Mouse (Mus musculus): ENCODE measurements around the gene Bcl2a1d. TPM values are rescaled to one million over a fixed set of nuclear protein-coding genes. Genes with fewer than 3 reads are reported as not detected.
A peak's percentile ranks its signal among the peaks of the same experiment; 100 is the strongest.
"Not testable (repeated sequence)": the region's sequence is repeated elsewhere in the genome, so short reads cannot be mapped to it uniquely, and the experiment has no call there.

Gene Bcl2a1d
- polyA plus RNA-seq, 1 experiment from 2014 or later, result not detected

- H3K27me3 ChIP-seq (ENCODE audit: control insufficient read depth, insufficient read depth, low read length); H3K36me3 ChIP-seq (ENCODE audit: control insufficient read depth, insufficient read depth, low read length); H3K9ac ChIP-seq (ENCODE audit: low read depth, low read length); H3K9me3 ChIP-seq (ENCODE audit: control insufficient read depth, low read length); H3K4me1 ChIP-seq (ENCODE audit: control insufficient read depth, insufficient read depth, low read length): not testable (repeated sequence)
- ATAC-seq (ENCODE audit: low FRiP score, low TSS enrichment), result peak; percentile 61
- Histone ChIP-seq H3K4me2 (replicated peaks; ENCODE audit: low read depth, low read length) (peak within 1 kb of the TSS; percentile 40), H3K27ac (ENCODE audit: low read depth, low read length) (peak within 1 kb of the TSS; percentile 47; the same call in 1 of the 2 replicates), H3K4me3 (ENCODE audit: low read length) (peak within 1 kb of the TSS; percentile 31)
- 18% methylated on average over 11 of the region's 12 CpGs for WGBS
Observed at GRCm38 (mm10) chr9:88719989-88720537, 11.7 kb downstream of the Bcl2a1d start, which contains the start of gene Mthfsl. Mthfsl (minus strand) TSS chr9:88720296.

- H3K27me3 ChIP-seq (ENCODE audit: control insufficient read depth, insufficient read depth, low read length); H3K4me1 ChIP-seq (ENCODE audit: control insufficient read depth, insufficient read depth, low read length); H3K9ac ChIP-seq (ENCODE audit: low read depth, low read length); H3K36me3 ChIP-seq (ENCODE audit: control insufficient read depth, insufficient read depth, low read length); H3K9me3 ChIP-seq (ENCODE audit: control insufficient read depth, low read length); H3K27ac ChIP-seq (ENCODE audit: low read depth, low read length): not testable (repeated sequence)
- ATAC-seq (ENCODE audit: low FRiP score, low TSS enrichment), result peak; percentile 97
- peak overlapping the region; percentile 31 for H3K4me3 ChIP-seq (ENCODE audit: low read length)
- WGBS, result 11% methylated on average over 7 of the region's 46 CpGs
- peak overlapping the region; percentile 31 for H3K4me2 ChIP-seq (replicated peaks; ENCODE audit: low read depth, low read length)
Observed at GRCm38 (mm10) chr9:88719073-88719921, 12.4 kb downstream of the Bcl2a1d start.

GRCm38 (mm10) chr9:88718593-88718992, 13.1 kb downstream of the Bcl2a1d start:
- not testable (repeated sequence) for H3K36me3 ChIP-seq (ENCODE audit: control insufficient read depth, insufficient read depth, low read length); H3K4me1 ChIP-seq (ENCODE audit: control insufficient read depth, insufficient read depth, low read length); H3K9ac ChIP-seq (ENCODE audit: low read depth, low read length); ATAC-seq (ENCODE audit: low FRiP score, low TSS enrichment); H3K27me3 ChIP-seq (ENCODE audit: control insufficient read depth, insufficient read depth, low read length); H3K27ac ChIP-seq (ENCODE audit: low read depth, low read length); H3K9me3 ChIP-seq (ENCODE audit: control insufficient read depth, low read length)
- 71% methylated on average over 4 of the region's 5 CpGs for WGBS
- H3K4me3 ChIP-seq (ENCODE audit: low read length), result 0 out of 2 replicates have a peak overlapping the region, but pooled peaks have one; percentile 31
- H3K4me2 ChIP-seq (replicated peaks; ENCODE audit: low read depth, low read length), result peak overlapping the region; percentile 31; the same call in 1 of the 2 replicates

GRCm38 (mm10) chr9:88718140-88718539, 13.6 kb downstream of the Bcl2a1d start:
- not testable (repeated sequence) for H3K4me1 ChIP-seq (ENCODE audit: control insufficient read depth, insufficient read depth, low read length); H3K9ac ChIP-seq (ENCODE audit: low read depth, low read length); H3K4me3 ChIP-seq (ENCODE audit: low read length); H3K27me3 ChIP-seq (ENCODE audit: control insufficient read depth, insufficient read depth, low read length); H3K4me2 ChIP-seq (replicated peaks; ENCODE audit: low read depth, low read length); H3K9me3 ChIP-seq (ENCODE audit: control insufficient read depth, low read length); H3K27ac ChIP-seq (ENCODE audit: low read depth, low read length); H3K36me3 ChIP-seq (ENCODE audit: control insufficient read depth, insufficient read depth, low read length)
- 33% methylated on average over 2 of the region's 2 CpGs for WGBS
- ATAC-seq (ENCODE audit: low FRiP score, low TSS enrichment), result peak; percentile 33; the same call in 1 of the 2 replicates

GRCm38 (mm10) chr9:88714515-88714914, 17.2 kb downstream of the Bcl2a1d start:
- not testable (repeated sequence) for H3K9me3 ChIP-seq (ENCODE audit: control insufficient read depth, low read length); H3K36me3 ChIP-seq (ENCODE audit: control insufficient read depth, insufficient read depth, low read length); H3K9ac ChIP-seq (ENCODE audit: low read depth, low read length); ATAC-seq (ENCODE audit: low FRiP score, low TSS enrichment); H3K27ac ChIP-seq (ENCODE audit: low read depth, low read length); H3K4me3 ChIP-seq (ENCODE audit: low read length); H3K4me2 ChIP-seq (replicated peaks; ENCODE audit: low read depth, low read length); H3K4me1 ChIP-seq (ENCODE audit: control insufficient read depth, insufficient read depth, low read length); H3K27me3 ChIP-seq (ENCODE audit: control insufficient read depth, insufficient read depth, low read length)
- 75% methylated on average over 5 of the region's 5 CpGs for WGBS

- H3K27me3 ChIP-seq (ENCODE audit: control insufficient read depth, insufficient read depth, low read length); H3K36me3 ChIP-seq (ENCODE audit: control insufficient read depth, insufficient read depth, low read length); H3K27ac ChIP-seq (ENCODE audit: low read depth, low read length); H3K9me3 ChIP-seq (ENCODE audit: control insufficient read depth, low read length); H3K4me3 ChIP-seq (ENCODE audit: low read length); ATAC-seq (ENCODE audit: low FRiP score, low TSS enrichment); H3K4me1 ChIP-seq (ENCODE audit: control insufficient read depth, insufficient read depth, low read length); H3K9ac ChIP-seq (ENCODE audit: low read depth, low read length); H3K4me2 ChIP-seq (replicated peaks; ENCODE audit: low read depth, low read length): not testable (repeated sequence)
- 81% methylated on average over 3 of the region's 3 CpGs for WGBS
Observed at GRCm38 (mm10) chr9:88712164-88712749, 19.5 kb downstream of the Bcl2a1d start.

- H3K27ac ChIP-seq (ENCODE audit: low read depth, low read length); H3K4me3 ChIP-seq (ENCODE audit: low read length); H3K4me2 ChIP-seq (replicated peaks; ENCODE audit: low read depth, low read length); H3K9ac ChIP-seq (ENCODE audit: low read depth, low read length); H3K9me3 ChIP-seq (ENCODE audit: control insufficient read depth, low read length); ATAC-seq (ENCODE audit: low FRiP score, low TSS enrichment); H3K36me3 ChIP-seq (ENCODE audit: control insufficient read depth, insufficient read depth, low read length); H3K4me1 ChIP-seq (ENCODE audit: control insufficient read depth, insufficient read depth, low read length); H3K27me3 ChIP-seq (ENCODE audit: control insufficient read depth, insufficient read depth, low read length): not testable (repeated sequence)
- WGBS, result 95% methylated on average over 4 of the region's 5 CpGs
Observed at GRCm38 (mm10) chr9:88710910-88711438, 20.7 kb downstream of the Bcl2a1d start.

- not testable (repeated sequence) for H3K27ac ChIP-seq (ENCODE audit: low read depth, low read length); ATAC-seq (ENCODE audit: low FRiP score, low TSS enrichment); H3K9me3 ChIP-seq (ENCODE audit: control insufficient read depth, low read length); H3K4me1 ChIP-seq (ENCODE audit: control insufficient read depth, insufficient read depth, low read length); H3K4me2 ChIP-seq (replicated peaks; ENCODE audit: low read depth, low read length); H3K9ac ChIP-seq (ENCODE audit: low read depth, low read length); H3K4me3 ChIP-seq (ENCODE audit: low read length); H3K27me3 ChIP-seq (ENCODE audit: control insufficient read depth, insufficient read depth, low read length); H3K36me3 ChIP-seq (ENCODE audit: control insufficient read depth, insufficient read depth, low read length)
- 95% methylated on average over 2 of the region's 2 CpGs for WGBS
Observed at GRCm38 (mm10) chr9:88710439-88710838, 21.3 kb downstream of the Bcl2a1d start.

- H3K36me3 ChIP-seq (ENCODE audit: control insufficient read depth, insufficient read depth, low read length); H3K9ac ChIP-seq (ENCODE audit: low read depth, low read length); H3K4me1 ChIP-seq (ENCODE audit: control insufficient read depth, insufficient read depth, low read length); H3K27ac ChIP-seq (ENCODE audit: low read depth, low read length); ATAC-seq (ENCODE audit: low FRiP score, low TSS enrichment); H3K4me3 ChIP-seq (ENCODE audit: low read length); H3K4me2 ChIP-seq (replicated peaks; ENCODE audit: low read depth, low read length); H3K9me3 ChIP-seq (ENCODE audit: control insufficient read depth, low read length); H3K27me3 ChIP-seq (ENCODE audit: control insufficient read depth, insufficient read depth, low read length): not testable (repeated sequence)
- WGBS, result 75% methylated on average over 5 of the region's 5 CpGs
Observed at GRCm38 (mm10) chr9:88709794-88710193, 21.9 kb downstream of the Bcl2a1d start.
